Mouse (Mus musculus) c-Kit-negative CD71-positive TER-119-positive erythroid progenitor cells, embryonic 14.5 days (primary cell): ENCODE results near the gene Alg14.

ENCODE experiments used
- DNase-seq: peaks from one replicate; pipeline ENCODE4 v3.0.0-alpha.2; 2013; ENCODE audit warnings: low read depth, low spot score

Alg14 gene

DNA sequence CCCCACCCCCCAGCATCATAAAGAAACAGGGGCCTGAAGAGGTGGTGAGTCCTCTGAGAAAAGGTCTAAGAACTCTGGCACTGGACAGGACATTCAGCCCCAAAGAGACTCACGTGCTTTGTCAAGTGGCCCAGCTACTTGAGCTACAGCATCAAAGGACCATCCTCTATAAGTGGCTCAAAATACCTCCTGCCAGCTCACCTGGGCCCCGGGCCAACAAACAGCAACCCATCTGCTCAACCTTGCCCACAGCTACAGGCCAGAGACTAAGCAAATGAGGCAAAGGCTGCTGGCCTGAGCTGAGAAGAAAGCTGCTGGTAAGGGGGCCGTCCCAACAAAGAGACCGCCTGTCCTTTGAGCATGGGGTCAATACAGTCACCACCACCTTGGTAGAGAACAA is 14.0 kb upstream of the Alg14 start:
- DNase-seq: no peak

DNA sequence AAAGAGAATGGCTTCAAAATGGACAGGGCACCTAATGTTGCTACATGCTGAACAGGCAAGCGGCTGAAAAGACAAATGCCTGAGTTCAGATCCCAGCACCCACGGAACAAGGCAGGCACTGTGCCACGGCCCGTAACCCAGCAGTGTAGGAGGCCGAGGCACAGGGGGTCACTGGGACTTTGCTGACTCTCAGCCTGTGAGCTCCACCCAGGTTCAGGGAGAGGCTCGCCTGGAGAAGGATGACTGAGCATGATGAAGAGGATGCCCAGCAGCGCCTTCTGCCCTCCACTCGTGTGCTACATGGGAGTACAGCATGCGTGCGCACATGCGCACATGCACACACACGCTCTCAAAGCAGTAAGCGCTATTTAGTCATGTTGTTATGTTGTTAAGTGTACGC is 11.9 kb upstream of the Alg14 start:
- DNase-seq: no peak

DNA sequence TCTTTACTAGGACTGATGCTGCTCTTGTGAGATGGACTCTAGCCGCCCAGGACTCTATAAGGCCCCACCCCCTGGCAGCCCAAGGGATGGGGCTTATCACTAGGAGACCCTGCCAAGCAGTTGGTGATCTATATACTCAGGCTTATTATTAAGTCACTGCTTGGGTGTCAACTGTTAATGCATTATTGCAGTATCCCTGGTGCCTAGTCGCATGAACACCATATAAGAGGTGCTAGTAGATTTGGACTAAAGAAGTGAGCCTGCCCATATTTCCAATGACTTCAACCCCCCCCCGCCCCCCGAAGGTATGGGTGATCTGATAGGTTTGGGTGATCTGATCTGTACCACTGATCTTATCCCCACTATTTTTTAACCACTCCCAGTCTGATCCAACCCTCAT is 8.6 kb upstream of the Alg14 start, which contains the start of gene Tmem56:
TSS of gene Tmem56 (minus strand) at position 101 of the 400 bp plus-strand sequence.
- DNase-seq: no peak

DNA sequence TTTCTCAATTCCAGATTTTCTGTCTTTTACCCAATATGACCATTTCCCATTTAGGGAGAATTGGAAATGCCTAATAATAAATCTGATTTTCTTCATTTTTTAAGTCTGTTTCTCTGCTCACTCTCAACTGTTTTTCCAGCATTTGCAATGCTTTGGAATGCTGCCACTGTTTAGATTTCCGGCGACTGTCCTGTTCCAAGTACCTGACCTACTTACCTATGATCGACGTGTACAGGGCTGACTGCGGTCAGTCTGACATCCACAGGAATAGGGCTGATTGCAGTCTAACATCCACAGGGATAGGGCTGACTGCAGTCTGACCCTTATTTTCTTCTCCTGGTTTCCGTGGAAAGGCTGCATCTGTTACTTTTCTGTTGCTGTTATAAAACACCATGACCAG is 6.4 kb upstream of the Alg14 start:
- no peak for DNase-seq

DNA sequence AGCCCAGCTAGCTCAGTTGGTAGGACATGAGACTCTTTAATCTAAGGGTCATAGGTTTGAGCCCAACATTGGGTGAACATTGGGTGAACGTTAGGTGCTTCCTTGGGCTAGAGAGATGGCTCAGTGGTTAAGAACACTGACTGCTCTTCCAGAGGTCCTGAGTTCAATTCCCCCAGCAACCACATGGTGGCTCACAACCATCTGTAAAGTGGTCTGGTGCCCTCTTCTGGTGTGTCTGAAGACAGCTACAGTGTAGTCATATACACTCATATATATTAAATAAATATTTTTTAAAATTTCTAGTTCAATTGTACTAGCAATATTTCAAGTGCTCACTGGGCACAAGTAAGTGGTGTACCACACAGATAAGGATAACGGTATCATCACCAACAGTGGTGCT is 4.4 kb upstream of the Alg14 start:
- no peak for DNase-seq

DNA sequence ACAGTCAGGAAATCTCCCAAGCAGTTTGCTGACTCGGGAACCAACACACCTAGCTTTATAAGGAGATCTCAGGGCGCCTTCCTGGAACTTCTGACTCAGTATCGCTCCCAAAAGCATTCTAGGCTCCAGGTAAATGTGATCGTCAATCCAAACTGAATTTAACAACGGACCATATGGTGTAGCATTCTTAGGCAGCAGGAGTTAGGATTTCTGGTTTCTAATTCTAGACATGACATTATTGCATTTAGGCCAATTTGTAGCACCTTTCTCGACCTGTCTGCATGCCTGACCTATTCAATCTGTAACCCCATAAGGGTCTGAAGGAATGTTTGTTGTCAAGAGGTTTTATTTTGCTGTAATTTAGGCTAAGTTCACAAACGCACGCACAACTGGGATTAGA is 892 bp upstream of the Alg14 start:
- DNase-seq: no peak

DNA sequence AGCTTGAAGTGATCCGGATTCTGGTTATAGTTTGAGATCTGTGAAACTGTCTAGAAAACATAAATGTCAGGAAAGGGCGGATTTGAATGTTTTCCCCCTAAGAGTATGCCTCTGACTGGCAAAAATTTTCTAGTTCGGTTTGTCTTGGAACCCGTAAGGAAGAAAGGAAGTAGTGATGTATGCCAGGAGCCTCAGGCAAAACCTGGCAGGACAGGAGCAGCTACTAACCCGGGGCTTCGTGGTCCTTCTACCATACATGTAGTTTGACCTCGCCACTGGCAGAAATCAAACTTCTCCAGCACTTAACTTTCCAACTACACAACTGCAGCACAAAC is 381 bp upstream of the Alg14 start:
- DNase-seq: no peak

DNA sequence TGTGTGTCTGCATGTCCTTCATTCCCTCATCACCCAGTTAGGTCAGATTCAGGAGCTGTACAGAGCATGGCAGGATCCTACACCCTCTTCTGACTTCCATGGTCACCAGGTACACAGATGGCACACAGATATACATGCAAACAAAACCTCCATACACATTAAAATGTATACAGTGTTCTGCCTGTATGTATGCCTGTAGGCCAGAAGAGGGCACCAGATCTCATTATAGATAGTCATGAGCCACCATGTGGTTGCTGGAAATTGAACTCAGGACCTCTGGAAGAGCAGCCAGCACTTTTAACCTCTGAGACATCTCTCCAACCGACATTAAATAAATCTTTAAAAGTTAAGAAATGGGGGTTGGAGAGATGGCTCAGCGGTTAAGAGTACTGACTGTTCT is 2.6 kb downstream of the Alg14 start:
- DNase-seq: no peak

DNA sequence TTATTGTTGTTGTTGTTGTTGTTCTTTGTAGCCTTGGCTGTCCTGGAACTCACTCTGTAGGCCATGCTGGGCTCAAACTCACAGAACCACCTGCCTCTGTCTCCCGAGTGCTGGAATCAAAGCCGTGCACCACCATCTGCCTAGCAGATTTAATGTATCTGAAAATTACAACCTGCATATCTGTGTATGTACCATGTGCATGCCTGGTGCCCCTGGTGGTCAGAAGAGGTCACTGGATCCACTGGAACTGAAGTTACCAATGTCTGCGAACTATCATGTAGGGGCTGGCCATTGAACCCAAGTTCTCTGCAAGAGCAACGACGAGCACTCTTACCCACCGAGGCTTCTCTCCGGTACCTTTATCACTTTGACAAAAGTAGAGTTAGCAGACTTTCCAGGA is 15.1 kb downstream of the Alg14 start:
- DNase-seq: no peak

DNA sequence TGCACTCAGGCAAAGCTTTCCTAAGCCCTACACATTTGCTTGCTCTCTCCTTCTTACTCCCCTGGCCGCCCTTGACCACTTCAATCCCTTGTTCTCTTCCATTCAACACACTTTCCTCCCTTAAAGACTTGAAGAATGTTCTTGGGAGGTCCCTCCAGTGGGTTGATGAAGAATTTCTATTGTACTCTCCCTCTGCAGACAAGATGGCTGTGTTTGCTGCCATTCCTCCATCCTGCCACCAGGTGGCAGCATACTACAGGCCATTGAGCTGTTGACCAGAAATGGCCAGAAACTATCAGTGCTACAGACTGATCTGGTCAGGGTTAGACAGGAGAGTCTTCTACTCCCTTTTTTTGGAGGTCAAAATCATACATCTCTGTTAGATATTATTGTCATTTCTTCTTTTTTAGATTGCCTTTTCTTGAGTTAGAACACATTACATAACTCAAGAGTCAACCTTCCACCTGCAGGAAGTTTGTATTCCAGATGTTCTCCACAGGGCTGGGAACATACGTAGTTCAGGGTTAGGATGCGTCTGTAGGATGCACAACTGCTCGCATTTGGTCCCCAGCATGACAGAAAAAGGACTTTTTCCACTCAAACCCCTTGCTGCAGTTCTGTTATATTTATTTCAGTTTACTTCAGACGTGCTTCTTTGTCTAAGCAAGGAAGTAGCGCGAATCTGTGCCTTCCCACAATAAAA is 16.1 kb downstream of the Alg14 start:
- DNase-seq: peak; percentile 58

DNA sequence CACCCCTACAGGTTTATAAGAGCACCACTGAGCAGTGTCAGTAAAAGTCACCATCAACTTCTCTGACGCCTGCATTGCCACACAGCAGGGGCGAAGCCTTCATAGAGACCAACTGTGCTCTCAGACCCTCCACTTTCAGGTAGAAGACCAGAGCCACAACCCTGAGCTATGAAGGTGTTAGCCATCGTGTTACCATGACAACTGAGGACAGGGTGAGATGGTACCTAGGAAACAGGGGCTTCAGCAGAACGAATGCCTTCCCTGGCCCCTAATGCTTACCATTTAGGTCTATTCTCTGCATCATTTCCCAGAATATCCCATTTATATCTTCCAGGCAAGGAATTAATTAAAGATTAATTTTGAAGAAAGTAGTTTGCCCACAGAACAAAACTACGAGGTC is 17.4 kb downstream of the Alg14 start:
- DNase-seq: no peak

DNA sequence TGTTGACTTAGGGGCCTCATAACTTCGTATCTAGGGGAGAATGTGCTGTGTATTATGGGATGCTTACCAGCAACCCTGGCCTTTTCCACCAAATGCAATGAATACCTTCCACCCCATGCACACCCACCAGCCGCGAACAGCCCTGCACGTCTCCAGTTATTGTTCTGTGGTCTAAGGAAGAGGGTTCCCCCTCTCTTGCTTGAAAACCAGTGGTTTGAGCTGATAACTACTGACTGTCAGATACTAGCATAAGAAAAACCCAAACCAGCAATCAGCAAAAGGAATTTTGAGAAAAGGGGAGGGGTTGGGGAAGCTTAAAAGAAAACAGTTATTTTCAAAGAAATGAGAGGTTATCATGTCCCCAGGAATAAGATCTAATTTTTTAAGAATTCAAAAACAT is 17.9 kb downstream of the Alg14 start:
- no peak for DNase-seq

DNA sequence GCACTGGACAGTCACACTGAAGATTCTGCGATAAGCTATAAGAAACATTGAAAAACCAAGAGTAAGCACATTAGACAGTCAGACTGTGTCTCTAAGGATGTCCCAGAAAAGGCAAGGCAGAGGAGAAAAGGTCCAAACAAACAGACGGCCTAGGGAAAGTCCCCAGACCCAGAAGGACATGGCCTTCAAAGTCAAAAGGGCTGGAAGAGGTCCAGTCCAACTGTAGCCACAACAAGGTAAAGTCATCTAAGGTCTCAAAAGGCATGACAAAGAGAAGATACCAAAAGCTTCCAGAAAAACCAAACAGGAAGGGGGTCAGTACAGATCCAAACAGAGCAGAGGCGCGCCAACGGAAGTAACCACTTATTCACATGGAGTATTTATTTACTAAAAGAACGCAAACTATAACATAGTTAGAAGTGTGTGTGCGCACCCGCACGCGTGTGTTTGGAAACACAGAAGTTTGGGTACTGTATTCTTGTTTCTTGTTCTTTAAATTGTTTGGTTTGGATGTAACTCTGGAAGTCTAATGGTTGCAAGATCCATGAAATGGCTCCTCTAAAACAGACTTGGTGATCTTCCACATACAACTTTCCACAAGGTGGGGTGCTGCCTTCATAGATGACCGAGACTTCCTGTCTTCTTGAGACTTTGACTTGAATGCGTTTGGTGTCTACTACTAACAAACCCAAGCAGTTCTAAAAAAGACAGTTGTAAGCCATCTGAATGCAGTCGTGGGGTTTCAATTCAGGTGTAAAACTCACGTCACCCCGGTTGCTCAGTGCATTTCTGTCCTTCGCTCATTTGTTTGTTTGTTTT is 18.5 kb downstream of the Alg14 start:
- no peak for DNase-seq

DNA sequence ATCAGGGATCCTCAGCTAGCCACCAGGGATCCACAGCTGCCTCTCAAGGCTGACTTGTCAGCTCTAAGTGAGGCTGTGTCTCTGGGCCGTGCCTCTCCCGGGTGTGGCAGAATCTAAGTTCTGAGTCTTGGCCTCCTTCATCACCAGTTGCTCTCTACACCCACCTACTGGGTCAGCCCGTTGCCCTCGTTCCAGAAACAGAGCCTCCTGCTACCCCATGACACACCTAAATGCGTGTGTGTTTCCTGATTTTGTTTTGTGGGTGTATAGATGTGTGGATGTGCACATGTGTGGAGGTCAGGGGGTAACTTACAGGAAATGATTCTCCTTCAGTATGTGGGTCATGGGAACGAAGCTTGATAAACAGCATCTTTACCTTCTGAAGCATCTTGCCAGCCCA is 20.9 kb downstream of the Alg14 start:
- no peak for DNase-seq

DNA sequence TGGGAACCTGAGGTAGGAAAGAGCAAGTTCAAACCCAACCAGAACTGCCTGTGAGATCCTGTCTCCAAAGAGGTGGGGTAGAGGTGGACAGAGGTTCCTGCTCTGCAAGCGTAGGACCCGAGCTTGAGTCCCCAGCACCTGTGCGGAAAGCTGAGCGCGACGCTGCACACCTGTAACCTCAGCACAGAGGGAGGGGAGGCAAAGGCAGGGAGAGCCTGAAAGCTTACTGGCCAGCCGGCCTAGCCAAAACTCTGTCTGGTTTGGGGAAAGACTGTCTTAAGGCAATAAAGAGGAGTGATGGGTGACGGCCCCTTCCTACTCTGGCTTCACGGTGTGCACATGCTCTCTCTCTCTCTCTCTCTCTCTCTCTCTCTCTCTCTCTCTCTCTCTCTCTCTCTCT is 21.4 kb downstream of the Alg14 start:
- no peak for DNase-seq

DNA sequence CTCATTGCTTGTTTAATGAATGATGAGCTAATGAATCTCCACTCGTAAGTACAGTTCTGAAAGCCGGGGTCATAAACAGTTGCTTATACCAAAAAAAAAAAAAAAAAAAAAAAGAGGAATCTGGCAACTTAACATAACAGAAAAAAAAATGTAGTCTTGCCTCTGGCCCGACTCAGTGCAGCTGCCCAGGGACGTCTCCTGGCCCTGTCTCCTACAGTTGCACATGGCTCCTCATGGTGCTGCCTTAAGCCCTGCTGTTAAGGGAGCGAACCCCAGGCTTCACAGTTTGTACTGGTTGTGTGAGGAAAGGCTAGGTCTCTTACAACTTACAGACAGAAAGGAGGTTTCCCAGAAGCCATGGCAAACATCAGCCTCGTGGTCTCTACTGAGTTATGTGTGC is 22.6 kb downstream of the Alg14 start:
- no peak for DNase-seq

DNA sequence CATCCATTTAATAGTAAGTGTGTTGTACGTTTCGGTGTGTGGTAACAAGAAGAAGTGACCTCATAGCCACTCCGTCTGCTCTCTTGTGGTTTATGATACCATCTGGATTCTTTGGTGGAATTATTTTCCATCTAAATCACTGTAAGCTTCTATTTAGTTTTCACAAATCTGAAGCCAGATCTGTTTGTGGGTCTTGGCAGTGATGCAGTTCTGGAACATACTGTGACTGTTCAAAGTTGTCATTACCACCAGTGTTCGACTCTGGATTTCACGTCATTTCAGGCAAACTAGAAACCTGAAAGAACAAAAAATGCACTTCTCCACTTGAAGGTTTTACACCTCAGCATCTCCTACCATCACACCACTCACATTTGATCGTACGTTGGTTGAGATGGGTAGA is 23.9 kb downstream of the Alg14 start:
- no peak for DNase-seq

DNA sequence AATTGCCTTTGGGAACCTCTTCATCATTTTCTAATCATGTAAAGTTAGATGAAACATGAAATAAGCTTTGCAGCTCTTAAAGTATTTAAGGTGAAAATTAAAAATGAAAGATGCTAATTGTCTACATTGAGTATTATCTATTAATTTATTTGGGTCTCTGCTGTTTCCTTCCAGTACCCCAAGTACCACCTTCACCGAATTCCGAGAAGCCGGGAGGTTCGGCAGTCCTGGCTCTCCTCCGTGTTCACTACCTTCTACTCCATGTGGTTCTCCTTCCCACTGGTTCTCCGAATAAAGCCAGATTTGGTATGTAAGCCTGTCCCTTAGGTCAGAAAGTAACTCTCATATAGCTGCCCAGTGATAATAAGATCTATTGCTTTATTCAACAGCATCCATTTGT is 28.3 kb downstream of the Alg14 start:
- no peak for DNase-seq

DNA sequence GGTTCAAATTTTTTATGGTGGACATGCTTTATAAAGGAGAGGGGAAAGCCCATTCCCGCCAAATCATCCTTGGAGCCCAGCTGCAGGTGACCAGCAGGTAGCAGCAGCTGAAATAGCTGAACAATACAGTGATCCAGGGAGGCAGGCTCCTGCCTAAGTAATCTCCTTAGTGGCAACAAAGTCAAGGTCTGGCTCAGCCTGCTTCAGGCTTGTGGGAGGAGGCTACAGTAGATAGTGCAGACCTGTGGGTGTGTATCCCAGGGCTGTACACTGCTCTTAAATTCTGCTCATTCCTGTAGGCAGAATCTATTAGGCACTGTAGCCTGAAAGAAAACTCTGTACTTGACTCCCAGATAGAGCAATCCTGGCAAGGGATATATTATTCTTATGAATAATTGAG is 29.3 kb downstream of the Alg14 start:
- DNase-seq: no peak

DNA sequence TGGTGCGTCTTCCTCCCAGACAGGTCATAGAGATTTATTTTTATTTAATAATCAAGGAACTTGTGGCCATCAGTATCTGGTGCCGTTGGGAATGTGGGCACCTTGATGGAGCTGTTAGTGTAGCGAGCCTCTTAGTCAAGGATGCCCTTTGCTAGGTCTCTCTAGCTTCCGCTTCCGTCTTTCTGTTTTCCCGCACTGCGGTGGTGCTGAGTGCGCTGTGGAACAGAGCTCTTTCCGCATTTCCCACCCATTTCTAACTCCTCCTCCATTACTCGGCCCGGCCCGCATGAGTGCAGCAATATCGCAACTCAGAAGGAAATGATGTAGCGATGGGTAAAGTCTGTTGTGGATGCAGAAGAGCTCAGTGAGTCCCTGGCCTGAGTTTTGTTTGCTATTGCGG is 31.8 kb downstream of the Alg14 start:
- DNase-seq: no peak

DNA sequence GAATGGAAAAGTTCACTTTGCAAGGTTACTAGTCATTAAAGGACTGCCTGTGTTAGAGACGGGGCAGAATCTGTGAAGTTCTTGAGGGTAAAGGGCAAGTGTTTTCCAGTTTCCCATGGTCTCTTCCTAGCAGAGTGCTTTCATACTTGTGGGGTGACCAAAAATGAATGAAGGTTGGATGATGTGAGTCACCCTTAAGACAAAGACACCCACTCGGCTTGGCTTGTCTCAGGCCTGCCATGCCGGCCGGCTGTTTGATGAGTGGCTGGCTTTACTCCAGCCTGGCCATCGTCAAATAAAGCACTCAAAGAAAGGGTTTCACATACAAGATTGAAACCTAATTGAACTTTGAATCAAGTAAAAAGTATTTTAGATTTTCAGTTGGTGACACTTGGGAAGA is 35.8 kb downstream of the Alg14 start:
- no peak for DNase-seq

DNA sequence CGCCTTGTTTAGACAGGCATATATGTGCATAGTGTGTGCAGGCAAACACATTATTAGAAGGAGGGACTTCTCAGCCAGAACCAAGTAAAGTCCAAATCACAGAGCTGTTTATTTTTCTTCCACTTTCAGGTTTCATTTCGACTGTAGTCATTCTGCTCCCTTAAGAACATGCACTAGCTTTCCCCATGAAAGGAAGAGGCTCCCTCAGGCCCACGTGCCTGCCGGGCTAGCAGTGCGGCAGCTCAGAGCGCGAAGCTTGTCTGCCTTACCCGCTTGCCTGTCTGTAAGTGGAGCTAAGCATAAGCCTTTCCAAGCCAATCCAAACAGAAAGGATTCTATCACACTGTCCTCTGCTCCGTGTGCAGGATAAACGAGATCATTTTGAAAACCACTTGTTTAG is 38.1 kb downstream of the Alg14 start:
- DNase-seq: no peak

DNA sequence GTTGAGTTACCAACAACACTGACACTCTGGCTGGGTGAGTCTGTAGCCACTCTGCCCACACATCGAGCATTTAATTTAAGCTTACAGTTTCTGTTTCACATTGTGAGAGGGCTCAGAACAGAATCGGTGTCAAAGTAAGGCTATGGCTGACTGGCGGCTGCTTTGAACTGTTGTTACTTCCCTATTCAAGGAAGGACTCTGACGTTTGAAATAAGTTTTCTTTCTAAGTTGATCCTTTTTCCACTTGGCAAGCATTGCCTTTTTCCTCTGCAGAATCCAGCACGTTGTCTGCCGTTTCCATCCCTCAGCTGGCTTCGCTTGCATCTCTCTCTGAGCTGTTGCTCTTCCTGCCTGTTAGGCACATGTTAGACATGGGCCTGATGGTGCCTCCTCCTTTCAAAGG is 38.7 kb downstream of the Alg14 start:
- no peak for DNase-seq
